Mouse (Mus musculus): Measurements from ENCODE around the gene Rab11fip4.
A peak's percentile ranks its signal among the peaks of the same experiment; 100 is the strongest.
"Not testable (repeated sequence)": the region's sequence is repeated elsewhere in the genome, so short reads cannot be mapped to it uniquely, and the experiment has no call there.

Gene Rab11fip4

GRCm38 (mm10) chr11:79678363-79679153, 87.5 kb downstream of the Rab11fip4 start:
- DNase-seq (ENCODE audit: low spot score in 2 of 2) = no peak

- no peak for DNase-seq (ENCODE audit: low spot score in 2 of 2)
These were observed 88.9 kb downstream of the Rab11fip4 start for GRCm38 (mm10) chr11:79679929-79680328.

- DNase-seq (ENCODE audit: low spot score in 2 of 2) = no peak
These were observed 89.5 kb downstream of the Rab11fip4 start for GRCm38 (mm10) chr11:79680559-79680958.

GRCm38 (mm10) chr11:79681182-79681581, 90.2 kb downstream of the Rab11fip4 start:
- no peak for DNase-seq (ENCODE audit: low spot score in 2 of 2)

- DNase-seq (ENCODE audit: low spot score in 2 of 2) = no peak
These were observed 90.8 kb downstream of the Rab11fip4 start for GRCm38 (mm10) chr11:79681798-79682197.

GRCm38 (mm10) chr11:79685109-79685508, 94.1 kb downstream of the Rab11fip4 start:
- no peak for DNase-seq (ENCODE audit: low spot score in 2 of 2)

- peak; percentile 80 to 90 for DNase-seq (ENCODE audit: low spot score in 2 of 2)
These were observed 95.6 kb downstream of the Rab11fip4 start for GRCm38 (mm10) chr11:79686501-79687121.

GRCm38 (mm10) chr11:79689916-79690315, 98.9 kb downstream of the Rab11fip4 start:
- no peak for DNase-seq (ENCODE audit: low spot score in 2 of 2)

- DNase-seq (ENCODE audit: low spot score in 2 of 2) = no peak
These were observed 100.5 kb downstream of the Rab11fip4 start for GRCm38 (mm10) chr11:79691513-79691912.

- no peak for DNase-seq (ENCODE audit: low spot score in 2 of 2)
These were observed 105.6 kb downstream of the Rab11fip4 start for GRCm38 (mm10) chr11:79696390-79697307.

- DNase-seq (ENCODE audit: low spot score in 2 of 2) = no peak
These were observed 107.1 kb downstream of the Rab11fip4 start for GRCm38 (mm10) chr11:79698071-79698470.

GRCm38 (mm10) chr11:79698542-79698941, 107.5 kb downstream of the Rab11fip4 start:
- not testable (repeated sequence) for DNase-seq (ENCODE audit: low spot score in 2 of 2)

GRCm38 (mm10) chr11:79701466-79701865, 110.5 kb downstream of the Rab11fip4 start:
- no peak for DNase-seq (ENCODE audit: low spot score in 2 of 2)

- DNase-seq (ENCODE audit: low spot score in 2 of 2) = no peak
These were observed 111.1 kb downstream of the Rab11fip4 start for GRCm38 (mm10) chr11:79702092-79702491.

GRCm38 (mm10) chr11:79703452-79703851, 112.4 kb downstream of the Rab11fip4 start:
- peak; percentile 44 to 65 for DNase-seq (ENCODE audit: low spot score in 2 of 2)

- DNase-seq (ENCODE audit: low spot score in 2 of 2) = no peak
These were observed 112.9 kb downstream of the Rab11fip4 start for GRCm38 (mm10) chr11:79703885-79704291.

GRCm38 (mm10) chr11:79704318-79705150, 113.5 kb downstream of the Rab11fip4 start:
- peak; percentile 96 to 98 for DNase-seq (ENCODE audit: low spot score in 2 of 2)

GRCm38 (mm10) chr11:79707084-79707483, 116.1 kb downstream of the Rab11fip4 start:
- DNase-seq (ENCODE audit: low spot score in 2 of 2) = no peak

GRCm38 (mm10) chr11:79710868-79711765, 120.1 kb downstream of the Rab11fip4 start:
- peak; percentile 58 to 80 for DNase-seq (ENCODE audit: low spot score in 2 of 2)

- DNase-seq (ENCODE audit: low spot score in 2 of 2) = peak in 1 of 2 experiments; percentile 26
These were observed 120.9 kb downstream of the Rab11fip4 start for GRCm38 (mm10) chr11:79711766-79712369.

All from spleen, postnatal 10 days (tissue).